Mouse (Mus musculus): Measurements from ENCODE around the gene Fgf12. TPM values are rescaled to one million over a fixed set of nuclear protein-coding genes. Genes with fewer than 3 reads are reported as not detected.

Gene Fgf12
- polyA plus RNA-seq, 1 experiment from 2014 or later: 6.6 TPM

MicroRNAs encoded within 50 kb of the gene (microRNA counts, 519-probe panel; counts per million panel counts)
- 460 counts per million, percentile 65 among the panel's probes with 10 or more counts for microRNA mmu-miR-690

Small RNA genes within 50 kb of the gene (microRNA-seq; reads per million reads assigned to microRNA genes)
- gene Mir690: not detected

Other genes starting within 250 kb of the Fgf12 start
- gene Mb21d2, start 176.6 kb upstream of the Fgf12 start, polyA plus RNA-seq (2016; fragmentation: Nextera tagmentation; extraction: Ambion mirVana): 10.4 and 10.8 TPM in 2 replicates